Mouse (Mus musculus) liver, embryonic 14.5 days (tissue): ENCODE data around the gene Vav3.

Experiments
- CTCF ChIP-seq: IDR thresholded peaks from 2 replicates; pipeline ENCODE4 v1.5.1; 2016; ENCODE audit warnings: antibody characterized with exemption, low read depth, control low read depth
- EP300 ChIP-seq: IDR thresholded peaks from 2 replicates; pipeline ENCODE4 v1.6.1; 2016; ENCODE audit warnings: antibody characterized with exemption, low read depth

DNA sequence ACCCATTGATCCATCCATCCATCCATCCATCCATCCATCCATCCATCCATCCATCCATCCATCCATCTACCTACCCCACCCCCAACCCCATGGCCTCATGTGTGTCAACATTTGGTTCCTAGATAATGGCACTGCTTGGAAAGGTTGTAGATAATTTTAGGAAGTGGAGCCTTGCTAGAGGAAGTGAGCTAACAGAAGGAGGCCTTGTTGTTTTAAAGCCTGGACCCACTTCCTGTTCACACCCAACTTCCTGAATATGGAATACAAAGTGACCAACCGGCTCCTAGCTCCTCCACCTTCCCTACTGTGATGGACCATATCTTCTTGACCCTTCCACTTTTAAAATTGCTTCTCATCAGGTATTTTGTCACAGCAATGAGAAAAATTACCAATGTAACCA, 5.0 kb upstream of the Vav3 start:
- TF ChIP-seq CTCF (no peak), EP300 (no peak)
